Mouse (Mus musculus): Measurements from ENCODE around the gene Fkbp3. TPM values are rescaled to one million over a fixed set of nuclear protein-coding genes. Genes with fewer than 3 reads are reported as not detected.

The Fkbp3 gene
- 10 to 100 TPM; 22.5 to 23.5 TPM for total RNA-seq (2023)

GRCm38 (mm10) chr12:65073611-65074178 lies at the start of gene Fkbp3:
Gene Fkbp3, minus strand, starts transcription at chr12:65074007.

GRCm38 (mm10) chr12:65075085-65075732 lies 1.4 kb upstream of the Fkbp3 start, which contains the start of gene Fancm:
Gene Fancm, plus strand, starts transcription at chr12:65075603.

GRCm38 (mm10) chr12:65036190-65036870 lies 37.5 kb downstream of the Fkbp3 start, which contains the start of gene Prpf39:
Gene Prpf39, plus strand, starts transcription at chr12:65036333.

Other genes starting within 250 kb of the Fkbp3 start
- gene Gm527, start 156.1 kb downstream of the Fkbp3 start, total RNA-seq (2023): 1 to 10 TPM; 3.0 to 3.7 TPM
- 10 to 100 TPM; 18.7 to 20.1 TPM for gene Klhl28, start 108.5 kb downstream of the Fkbp3 start, total RNA-seq (2023)
- 10 to 100 TPM; 25.7 to 28.5 TPM for gene Togaram1, start 108.2 kb downstream of the Fkbp3 start, total RNA-seq (2023)
- 10 to 100 TPM; 45.7 to 52.7 TPM for gene Prpf39, start 37.7 kb downstream of the Fkbp3 start, total RNA-seq (2023)
- 10 to 100 TPM in 1 of 2 experiments, 1 to 10 TPM in 1; 8.0 to 10.5 TPM for gene Fancm, start 1.6 kb upstream of the Fkbp3 start, total RNA-seq (2023)
- 10 to 100 TPM; 16.9 to 18.3 TPM for gene Mis18bp1, start 98.6 kb upstream of the Fkbp3 start, total RNA-seq (2023)
- not detected for gene Wdr20rt, start 151.5 kb upstream of the Fkbp3 start, total RNA-seq (2023)

Data from neutrophil, adult 59 days (primary cell).